Mouse (Mus musculus) midbrain, embryonic 11.5 days (tissue): Measurements from ENCODE around the gene DXBay18. TPM values are rescaled to one million over a fixed set of nuclear protein-coding genes. Genes with fewer than 3 reads are reported as not detected.

ENCODE experiments used
- polyA plus RNA-seq: library from polyadenylated mRNA; unstranded; fragments of >200 nt; fragmentation: Nextera tagmentation; extraction: Ambion mirVana; gene quantifications from 2 replicates; pipeline ENCODE4 v1.2.1, GENCODE M21; 2014

Gene DXBay18
- polyA plus RNA-seq, 1 experiment from 2014 or later, result 0.27 TPM

Other genes with a start within 250 kb of the DXBay18 start
- gene Cetn2, start 231.0 kb downstream of the DXBay18 start, polyA plus RNA-seq, result 136 and 148 TPM in 2 replicates
- gene Nsdhl, start 230.9 kb downstream of the DXBay18 start, polyA plus RNA-seq, result 52.5 and 54.4 TPM in 2 replicates
- gene Zfp185, start 162.1 kb downstream of the DXBay18 start, polyA plus RNA-seq, result 3.4 and 3.9 TPM in 2 replicates
- not detected in 2 replicates for gene Pnma5, start 112.3 kb downstream of the DXBay18 start, polyA plus RNA-seq
- gene Pnma3, start 84.7 kb downstream of the DXBay18 start, polyA plus RNA-seq, result 0.57 and 0.59 TPM in 2 replicates
- gene Xlr4a, start 67.0 kb downstream of the DXBay18 start, polyA plus RNA-seq, result 0.42 and 0.58 TPM in 2 replicates
- 3.8 and 4.7 TPM in 2 replicates for gene Xlr3a, start 52.4 kb downstream of the DXBay18 start, polyA plus RNA-seq
- 0.23 TPM in 1 of 2 replicates, not detected in the other for gene Gm14685, start 32.4 kb downstream of the DXBay18 start, polyA plus RNA-seq
- gene Xlr5b, start 654 bp downstream of the DXBay18 start, polyA plus RNA-seq, result not detected in 2 replicates
- gene Spin2d, start 27.5 kb upstream of the DXBay18 start, polyA plus RNA-seq, result not detected in 2 replicates
- 16.1 and 18.9 TPM in 2 replicates for gene Xlr3b, start 42.8 kb upstream of the DXBay18 start, polyA plus RNA-seq
- 0.31 and 0.32 TPM in 2 replicates for gene Xlr4b, start 64.9 kb upstream of the DXBay18 start, polyA plus RNA-seq
- gene F8a, start 78.8 kb upstream of the DXBay18 start, polyA plus RNA-seq, result 16.0 and 19.4 TPM in 2 replicates
- gene Xlr4c, start 93.7 kb upstream of the DXBay18 start, polyA plus RNA-seq, result 0.12 and 0.22 TPM in 2 replicates
- gene Xlr3c, start 115.9 kb upstream of the DXBay18 start, polyA plus RNA-seq, result 0.11 and 0.14 TPM in 2 replicates
- not detected in 2 replicates for gene Xlr5a, start 143.5 kb upstream of the DXBay18 start, polyA plus RNA-seq
- not detected in 2 replicates for gene Xlr5c, start 143.5 kb upstream of the DXBay18 start, polyA plus RNA-seq
- gene Gm45015, start 187.4 kb upstream of the DXBay18 start, polyA plus RNA-seq, result not detected in 2 replicates
- 15.9 and 17.7 TPM in 2 replicates for gene Zfp275, start 193.2 kb upstream of the DXBay18 start, polyA plus RNA-seq
- not detected in 2 replicates for gene Gm18336, start 249.3 kb upstream of the DXBay18 start, polyA plus RNA-seq